Mouse (Mus musculus): ENCODE measurements around the gene Dennd2c.

- TF ChIP-seq CTCF (IDR thresholded peaks at IDR 0.05; ENCODE audit: borderline replicate concordance, insufficient read depth, low read depth, low read length) (no peak), POLR2A (IDR thresholded peaks at IDR 0.05; ENCODE audit: borderline replicate concordance, insufficient read depth, low read length) (no peak)
Observed at GRCm38 (mm10) chr3:103179527-103179926, 77.1 kb downstream of the Dennd2c start.

Data from cerebellum, adult 2 months (tissue).